Mouse (Mus musculus) ES-E14 (cell line): Measurements from ENCODE around the gene Sema3c.

ENCODE experiments used
- CHD2 ChIP-seq: IDR thresholded peaks from 2 replicates; pipeline ENCODE4 v1.6.1; 2014; ENCODE audit warnings: mild to moderate bottlenecking, low read depth, low read length, inconsistent platforms
- HCFC1 ChIP-seq: IDR thresholded peaks from 2 replicates; pipeline ENCODE4 v1.6.1; 2012; ENCODE audit warnings: low read length, inconsistent platforms, borderline replicate concordance; ENCODE audit not compliant: insufficient read depth
- MAFK ChIP-seq: IDR thresholded peaks from 2 replicates; pipeline ENCODE4 v1.6.1; 2014; ENCODE audit warnings: mild to moderate bottlenecking, low read depth, low read length, inconsistent platforms; ENCODE audit not compliant: insufficient read depth
- ZC3H11A ChIP-seq: IDR thresholded peaks from 2 replicates; pipeline ENCODE4 v1.6.1; 2012; ENCODE audit warnings: low read depth, mild to moderate bottlenecking, inconsistent platforms, low read length, borderline replicate concordance

DNA sequence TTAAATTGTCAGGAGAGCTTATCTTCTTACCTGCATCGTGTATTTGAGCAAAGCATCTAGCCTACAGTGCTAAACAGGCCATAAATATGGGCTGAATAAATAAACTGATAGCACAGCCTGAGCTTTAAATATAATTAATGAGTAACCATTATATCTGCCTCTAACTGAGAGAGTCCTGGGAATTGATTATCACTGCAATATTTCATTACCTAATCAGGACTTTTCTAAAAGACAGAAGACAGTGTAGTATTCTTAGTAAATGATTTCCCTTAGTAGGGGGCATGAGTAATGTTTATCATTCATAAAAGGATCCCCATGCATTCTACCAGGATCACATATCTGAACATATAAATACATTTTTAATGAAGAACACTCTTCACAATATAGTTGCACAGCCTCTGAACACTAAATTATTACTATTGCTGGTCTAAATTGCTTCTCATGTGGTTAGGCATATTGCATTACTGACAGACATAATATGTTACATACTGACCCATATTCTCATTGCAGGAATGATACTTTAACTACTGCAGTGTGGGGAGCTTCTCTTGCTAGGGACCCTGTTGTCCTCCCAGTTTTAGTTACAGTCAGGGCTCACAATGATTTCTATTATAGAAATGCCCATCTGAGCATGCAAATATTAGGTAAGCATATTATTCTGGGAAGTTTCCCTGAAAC lies 74.9 kb downstream of the Sema3c start:
- no peak for TF ChIP-seq CHD2
- no peak for TF ChIP-seq ZC3H11A
- no peak for TF ChIP-seq HCFC1
- TF ChIP-seq MAFK: no peak
